Mouse (Mus musculus) spleen, postnatal 10 days (tissue): Measurements from ENCODE around the gene Itpr1.

Experiments
- DNase-seq, 2 experiments: peaks; one replicate each; pipeline ENCODE4 v3.0.0; 2021 to 2022; ENCODE audit warnings: low spot score in 2 of 2

Gene Itpr1

GRCm38 (mm10) chr6:108588426-108588825, 375.5 kb downstream of the Itpr1 start:
- DNase-seq: no peak

- DNase-seq: no peak
Observed at GRCm38 (mm10) chr6:108592227-108592626, 379.3 kb downstream of the Itpr1 start.

- DNase-seq: no peak
Observed at GRCm38 (mm10) chr6:108592636-108593035, 379.7 kb downstream of the Itpr1 start.

GRCm38 (mm10) chr6:108594171-108594841, 381.4 kb downstream of the Itpr1 start:
- no peak for DNase-seq

GRCm38 (mm10) chr6:108598691-108599090, 385.8 kb downstream of the Itpr1 start:
- no peak for DNase-seq

GRCm38 (mm10) chr6:108599317-108599716, 386.4 kb downstream of the Itpr1 start:
- DNase-seq: no peak
